Mouse (Mus musculus) kidney, adult 10 weeks (tissue): ENCODE data around the gene Antxr1. TPM values are rescaled to one million over a fixed set of nuclear protein-coding genes. Genes with fewer than 3 reads are reported as not detected.

Experiments used
- polyA plus RNA-seq: library from polyadenylated mRNA; stranded (reverse); fragments of 350-450 nt; fragmentation: Illumina TruSeq; extraction: RNeasy Lipid Tissue Mini Kit (QIAGEN cat#74804); gene quantifications from one replicate; pipeline ENCODE4 v1.2.3, GENCODE M21; 2014; ENCODE audit warnings: low read depth, low replicate concordance

Gene Antxr1
- polyA plus RNA-seq = 6.9 TPM

GRCm38 (mm10) chr6:87335091-87335934 lies at the start of gene Antxr1:
Antxr1 (minus strand) TSS chr6:87335821.

GRCm38 (mm10) chr6:87373057-87373456 lies 37.4 kb upstream of the Antxr1 start, which contains the start of gene Gkn2:
Gkn2 (plus strand) TSS chr6:87373357.

GRCm38 (mm10) chr6:87350829-87351228 lies 15.2 kb upstream of the Antxr1 start, which contains the start of gene Gkn1:
Gkn1 (minus strand) TSS chr6:87350942.

GRCm38 (mm10) chr6:87104123-87104796 lies 231.4 kb downstream of the Antxr1 start, which contains the start of gene D6Ertd527e:
D6Ertd527e (plus strand) TSS chr6:87104746.

Other genes starting within 250 kb of the Antxr1 start
- not detected for gene D6Ertd527e, start 231.1 kb downstream of the Antxr1 start, polyA plus RNA-seq
- not detected for gene Gkn1, start 15.1 kb upstream of the Antxr1 start, polyA plus RNA-seq
- gene Gkn2, start 37.5 kb upstream of the Antxr1 start, polyA plus RNA-seq = not detected
- gene Gkn3, start 53.1 kb upstream of the Antxr1 start, polyA plus RNA-seq = not detected
- gene Bmp10, start 93.2 kb upstream of the Antxr1 start, polyA plus RNA-seq = not detected
- 0.24 TPM for gene Arhgap25, start 197.4 kb upstream of the Antxr1 start, polyA plus RNA-seq